Mouse (Mus musculus) spleen, adult 2 months (tissue): ENCODE measurements around the gene Fcgbp. TPM values are rescaled to one million over a fixed set of nuclear protein-coding genes. Genes with fewer than 3 reads are reported as not detected.
A peak's percentile ranks its signal among the peaks of the same experiment; 100 is the strongest.
"Not testable (repeated sequence)": the region's sequence is repeated elsewhere in the genome, so short reads cannot be mapped to it uniquely, and the experiment has no call there.

Experiments used
- DNase-seq, 2 experiments: peaks; one replicate each; pipeline versions ENCODE4 v3.0.0 to v3.0.0-alpha.2; 2012 to 2021; ENCODE audit warnings: low spot score in 2 of 2, low read depth in 1 of 2
- H3K27ac ChIP-seq: fragments of 200-500 bp; 2 replicates; pipeline ENCODE4 v1.5.1; 2012; ENCODE audit warnings: low read length, inconsistent platforms; ENCODE audit not compliant: insufficient read depth
- H3K27me3 ChIP-seq: fragments of 200-500 bp; 2 replicates; pipeline ENCODE4 v1.6.1; 2012; ENCODE audit warnings: mild to moderate bottlenecking, moderate library complexity, low read length, inconsistent platforms; ENCODE audit not compliant: control insufficient read depth, insufficient read depth
- H3K36me3 ChIP-seq: fragments of 200-500 bp; 2 replicates; pipeline ENCODE4 v1.6.1; 2012; ENCODE audit warnings: mild to moderate bottlenecking, low read length, inconsistent platforms; ENCODE audit not compliant: control insufficient read depth, insufficient read depth
- H3K4me1 ChIP-seq: fragments of 200-500 bp; 2 replicates; pipeline ENCODE4 v1.6.1; 2011; ENCODE audit warnings: inconsistent platforms; ENCODE audit not compliant: control insufficient read depth, insufficient read depth, insufficient read length
- H3K4me3 ChIP-seq: fragments of 200-500 bp; 2 replicates; pipeline ENCODE4 v1.5.1; 2011; ENCODE audit warnings: mild to moderate bottlenecking, inconsistent platforms; ENCODE audit not compliant: insufficient read depth, insufficient read length; ENCODE audit errors: extremely low read depth
- CTCF ChIP-seq: fragments of 200-500 bp; IDR thresholded peaks from 2 replicates; pipeline ENCODE4 v1.5.1; 2011; ENCODE audit warnings: mild to moderate bottlenecking, inconsistent platforms; ENCODE audit not compliant: insufficient read depth, insufficient read length, insufficient replicate concordance; ENCODE audit errors: extremely low read depth
- POLR2A ChIP-seq: fragments of 200-500 bp; IDR thresholded peaks from 2 replicates; pipeline ENCODE4 v1.6.1; 2011; ENCODE audit warnings: low read depth, low read length, inconsistent platforms
- WGBS: fragments of 180-500 bp; shearing (Covaris S2); methylation state at CpG from one replicate; pipeline ENCODE4 v1.1.7; 2018; 5-methylcytosine and 5-hydroxymethylcytosine counted together
- polyA plus RNA-seq: library from polyadenylated mRNA; depleted of rRNA; stranded (reverse); fragments of >200 nt; gene quantifications from 2 replicates; pipeline ENCODE4 v1.2.3, GENCODE M21; 2012

Gene Fcgbp
- polyA plus RNA-seq, 1 experiment = 0.46 TPM

DNA sequence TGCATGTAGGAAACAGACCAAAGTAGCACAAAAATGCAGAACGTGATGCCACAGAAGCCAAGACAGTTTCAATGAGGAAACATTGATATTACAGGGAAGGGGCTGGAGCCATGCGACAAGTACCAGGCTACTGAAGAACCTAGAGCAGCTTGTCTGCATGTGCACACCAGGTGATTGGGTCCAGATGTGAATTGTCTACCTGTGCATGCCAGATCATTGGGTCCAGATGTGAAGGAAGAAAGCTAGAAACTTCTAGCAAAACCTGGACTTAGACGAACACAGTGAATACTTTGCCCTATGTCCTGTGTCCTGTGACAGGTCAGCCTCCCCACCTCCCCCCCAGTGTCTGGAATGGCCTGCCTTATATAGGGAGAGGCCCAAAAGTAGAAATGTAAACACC, 2.4 kb upstream of the Fcgbp start:
- H3K4me1 ChIP-seq = no peaks in the 10 kb centered on the region
- no peaks in the 10 kb centered on the region for H3K27me3 ChIP-seq
- 71% methylated on average over 3 of the region's 3 CpGs for WGBS
- H3K36me3 ChIP-seq = no peaks in the 10 kb centered on the region
- H3K4me3 ChIP-seq = no peak overlapping the region
- no peak for TF ChIP-seq CTCF
- TF ChIP-seq POLR2A = no peak
- no peak overlapping the region for H3K27ac ChIP-seq
- DNase-seq = no peak

DNA sequence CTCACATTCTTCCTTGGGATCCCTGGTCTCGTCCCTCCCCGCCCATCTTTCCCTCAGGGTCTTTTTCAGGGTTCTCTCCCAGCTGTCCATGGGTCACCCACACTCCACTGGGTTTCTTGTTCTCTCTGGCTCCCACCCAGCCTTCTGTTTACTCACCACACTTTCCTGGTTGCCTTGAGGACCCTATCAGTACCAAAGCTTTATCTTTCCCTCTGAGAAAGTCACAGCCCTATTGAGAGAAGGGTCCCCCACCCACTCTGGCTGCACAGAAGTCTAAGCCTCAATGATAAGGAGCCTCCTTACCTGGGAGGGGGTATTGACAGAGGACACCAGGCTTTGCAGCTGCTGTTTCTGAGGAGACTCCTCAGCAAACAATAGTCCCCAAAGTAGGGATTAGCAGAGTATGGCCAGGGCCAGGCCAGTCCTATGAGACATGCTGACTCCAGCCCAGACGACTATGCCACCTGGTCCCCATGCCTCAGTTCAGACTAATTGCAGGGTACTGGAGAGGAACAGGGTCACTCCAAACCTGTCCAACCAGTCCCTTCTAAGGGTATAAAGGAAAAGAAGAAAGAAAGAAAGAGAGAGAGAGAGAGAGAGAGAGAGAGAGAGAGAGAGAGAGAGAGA, 1.4 kb upstream of the Fcgbp start:
- H3K27me3 ChIP-seq = no peaks in the 10 kb centered on the region
- no peak for DNase-seq
- H3K4me1 ChIP-seq = no peaks in the 10 kb centered on the region
- no peak overlapping the region for H3K4me3 ChIP-seq
- H3K36me3 ChIP-seq = no peaks in the 10 kb centered on the region
- no peak overlapping the region for H3K27ac ChIP-seq
- TF ChIP-seq CTCF (no peak), POLR2A (no peak)
- WGBS = 64% methylated on average over 3 of the region's 3 CpGs

DNA sequence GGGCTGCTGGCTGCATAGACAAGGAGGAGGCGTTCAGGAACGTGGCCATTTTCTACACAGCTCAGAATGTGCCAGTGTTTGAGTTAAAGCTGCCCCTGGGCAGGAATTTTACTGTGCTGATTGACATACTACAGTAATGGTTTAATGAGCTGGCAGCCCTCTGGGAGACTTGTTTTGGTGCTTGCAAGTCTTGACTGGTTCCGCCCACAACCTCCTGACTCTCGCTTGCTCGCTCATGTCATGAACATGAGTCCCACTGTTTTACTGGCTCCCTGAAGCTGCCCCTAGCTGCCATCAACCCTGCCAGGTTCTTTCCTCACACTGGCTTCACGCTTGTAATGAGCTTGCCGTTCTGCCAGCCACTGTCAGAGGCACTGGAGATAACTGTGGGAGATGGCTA, 13.2 kb downstream of the Fcgbp start:
- 84% methylated on average over 7 of the region's 7 CpGs for WGBS
- TF ChIP-seq CTCF = no peak
- TF ChIP-seq POLR2A = no peak

GRCm38 (mm10) chr7:28086236-28086635, 15.2 kb downstream of the Fcgbp start:
- H3K27ac ChIP-seq = no peak overlapping the region
- H3K4me1 ChIP-seq = no peaks in the 10 kb centered on the region
- H3K4me3 ChIP-seq = no peak overlapping the region
- H3K36me3 ChIP-seq = no peaks in the 10 kb centered on the region
- TF ChIP-seq CTCF = no peak
- TF ChIP-seq POLR2A = no peak
- H3K27me3 ChIP-seq = no peaks in the 10 kb centered on the region
- WGBS = 81% methylated on average over 16 of the region's 16 CpGs
- DNase-seq = no peak

More for the DNA sequence above, 13.2 kb downstream of the Fcgbp start:
- no peaks in the 10 kb centered on the region for H3K27me3 ChIP-seq
- no peak overlapping the region for H3K4me3 ChIP-seq
- no peak for DNase-seq
- H3K27ac ChIP-seq = no peak overlapping the region
- H3K4me1 ChIP-seq = no peaks in the 10 kb centered on the region
- no peaks in the 10 kb centered on the region for H3K36me3 ChIP-seq

- Histone ChIP-seq H3K27me3 (no peaks in the 10 kb centered on the region), H3K36me3 (no peaks in the 10 kb centered on the region), H3K4me3 (no peak overlapping the region), H3K4me1 (no peaks in the 10 kb centered on the region), H3K27ac (no peak overlapping the region)
- DNase-seq = no peak
- WGBS = 50% methylated on average over 11 of the region's 11 CpGs
- no peak for TF ChIP-seq POLR2A
- TF ChIP-seq CTCF = no peak
Observed at GRCm38 (mm10) chr7:28093541-28093940, 22.5 kb downstream of the Fcgbp start.

GRCm38 (mm10) chr7:28099101-28099500, 28.1 kb downstream of the Fcgbp start:
- no peak overlapping the region for H3K4me3 ChIP-seq
- DNase-seq = no peak
- TF ChIP-seq CTCF (no peak), POLR2A (no peak)
- WGBS = 92% methylated on average over 16 of the region's 16 CpGs
- H3K36me3 ChIP-seq = no peaks in the 10 kb centered on the region
- no peaks in the 10 kb centered on the region for H3K4me1 ChIP-seq
- no peak overlapping the region for H3K27ac ChIP-seq
- H3K27me3 ChIP-seq = no peaks in the 10 kb centered on the region

DNA sequence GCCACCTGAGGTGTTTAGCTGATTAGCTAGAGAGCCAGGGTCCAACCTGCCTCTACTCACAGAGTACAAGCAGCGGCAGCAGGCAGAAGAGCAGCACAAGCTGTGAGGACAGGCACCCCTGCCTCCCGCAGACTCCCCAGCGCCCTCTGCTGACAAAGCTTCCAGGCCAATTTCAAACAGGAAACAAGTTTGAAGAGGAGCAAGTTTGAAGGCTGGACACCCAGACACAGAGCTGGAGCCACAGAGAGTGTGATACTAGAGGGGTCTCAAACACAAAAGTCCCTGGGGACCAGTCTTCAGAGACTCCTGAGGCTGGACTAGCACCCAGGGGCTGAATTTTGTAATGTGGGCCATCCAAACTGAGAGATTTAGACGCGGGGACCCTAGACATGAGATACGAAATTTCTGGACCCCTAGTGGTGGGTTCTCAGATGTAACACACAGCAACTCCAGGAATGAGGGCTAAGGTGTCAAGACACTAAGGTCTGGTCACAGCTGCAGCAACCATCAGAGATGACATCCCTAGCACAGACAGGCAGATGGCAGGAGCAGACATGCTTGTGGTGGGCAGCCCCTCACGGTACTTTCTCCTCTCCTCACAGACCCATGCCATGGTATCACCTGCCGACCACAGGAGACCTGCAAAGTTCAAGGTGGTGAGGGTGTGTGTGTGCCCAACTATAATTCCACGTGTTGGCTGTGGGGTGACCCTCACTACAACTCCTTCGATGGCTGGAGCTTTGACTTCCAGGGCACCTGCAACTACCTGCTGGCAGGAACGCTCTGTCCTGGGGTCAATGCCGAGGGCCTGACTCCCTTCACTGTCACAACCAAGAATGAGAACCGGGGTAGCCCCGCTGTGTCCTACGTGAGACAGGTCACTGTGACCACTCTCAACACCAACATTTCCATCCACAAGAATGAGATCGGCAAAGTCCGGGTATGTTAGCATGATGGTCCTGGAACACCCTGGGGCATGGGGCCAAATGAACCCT, 29.9 kb downstream of the Fcgbp start:
- H3K27me3 ChIP-seq = no peaks in the 10 kb centered on the region
- no peak overlapping the region for H3K4me3 ChIP-seq
- 67% methylated on average over 17 of the region's 17 CpGs for WGBS
- H3K36me3 ChIP-seq = no peaks in the 10 kb centered on the region
- peak in 1 of 2 experiments; percentile 14 for DNase-seq
- no peak for TF ChIP-seq POLR2A
- no peak for TF ChIP-seq CTCF
- H3K27ac ChIP-seq = no peak overlapping the region
- H3K4me1 ChIP-seq = no peaks in the 10 kb centered on the region

GRCm38 (mm10) chr7:28102936-28103335, 31.9 kb downstream of the Fcgbp start:
- H3K27me3 ChIP-seq, H3K27ac ChIP-seq, DNase-seq, H3K4me3 ChIP-seq, H3K36me3 ChIP-seq, H3K4me1 ChIP-seq: not testable (repeated sequence)
- WGBS = 48% methylated on average over 5 of the region's 5 CpGs
